Mouse (Mus musculus): ENCODE measurements around the gene Prss46.

DNA sequence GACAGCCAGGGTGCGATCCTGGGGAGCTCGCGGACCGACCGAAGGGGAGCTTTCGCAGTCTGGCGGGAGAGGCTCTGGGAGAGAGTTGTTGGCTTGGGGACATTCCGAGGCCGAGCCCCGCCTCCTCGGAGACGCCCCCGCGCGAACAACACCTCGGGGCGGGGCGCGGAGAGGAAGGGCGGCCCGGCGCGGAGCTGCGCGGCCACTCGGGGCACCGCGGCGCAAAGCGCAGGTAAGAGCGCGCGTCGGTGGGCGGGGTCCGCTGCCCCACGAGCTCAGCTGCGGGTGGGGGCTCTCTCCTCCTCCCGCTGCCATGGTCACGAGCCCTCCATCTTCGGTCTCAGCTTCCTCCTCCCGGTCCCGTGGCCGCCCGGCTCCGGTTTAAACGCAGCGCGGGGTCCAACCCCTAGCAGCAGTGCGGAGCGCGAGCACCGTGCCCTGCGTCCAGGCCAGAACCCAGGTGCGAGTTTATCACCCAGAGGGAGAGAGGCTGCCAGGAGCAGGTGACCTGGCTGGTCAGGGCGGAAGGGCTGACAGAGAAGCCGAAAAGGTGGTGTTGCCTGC is 35.8 kb downstream of the Prss46 start, which contains the start of gene Tmie:
- TF ChIP-seq CTCF (IDR thresholded peaks at IDR 0.05; ENCODE audit: low read depth, low read length) = no peak
- peak; percentile 92 for TF ChIP-seq POLR2A (IDR thresholded peaks at IDR 0.05; ENCODE audit: extremely low read depth, insufficient read depth, low read length)

All from liver, adult 2 months (tissue).